Mouse (Mus musculus): ENCODE results near the gene Mrto4.

The Mrto4 gene

DNA sequence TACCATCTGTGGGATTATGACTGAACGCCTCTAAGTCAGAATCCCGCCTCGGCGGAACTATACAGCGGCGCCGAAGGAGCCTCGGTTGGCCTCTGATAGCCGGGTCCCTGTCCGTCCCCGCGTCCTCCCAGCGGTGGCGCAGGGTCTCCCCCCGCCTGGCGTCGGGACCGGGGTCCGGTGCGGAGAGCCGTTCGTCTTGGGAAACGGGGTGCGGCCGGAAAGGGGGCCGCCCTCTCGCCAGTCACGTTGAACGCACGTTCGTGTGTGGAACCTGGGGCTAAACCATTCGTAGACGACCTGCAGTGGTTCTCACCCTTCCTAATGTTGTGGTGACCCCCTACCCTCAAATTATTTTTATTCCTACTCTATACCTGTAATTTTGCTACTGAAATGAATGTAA, 14.2 kb downstream of the Mrto4 start:
- DNase-seq = no peak

DNA sequence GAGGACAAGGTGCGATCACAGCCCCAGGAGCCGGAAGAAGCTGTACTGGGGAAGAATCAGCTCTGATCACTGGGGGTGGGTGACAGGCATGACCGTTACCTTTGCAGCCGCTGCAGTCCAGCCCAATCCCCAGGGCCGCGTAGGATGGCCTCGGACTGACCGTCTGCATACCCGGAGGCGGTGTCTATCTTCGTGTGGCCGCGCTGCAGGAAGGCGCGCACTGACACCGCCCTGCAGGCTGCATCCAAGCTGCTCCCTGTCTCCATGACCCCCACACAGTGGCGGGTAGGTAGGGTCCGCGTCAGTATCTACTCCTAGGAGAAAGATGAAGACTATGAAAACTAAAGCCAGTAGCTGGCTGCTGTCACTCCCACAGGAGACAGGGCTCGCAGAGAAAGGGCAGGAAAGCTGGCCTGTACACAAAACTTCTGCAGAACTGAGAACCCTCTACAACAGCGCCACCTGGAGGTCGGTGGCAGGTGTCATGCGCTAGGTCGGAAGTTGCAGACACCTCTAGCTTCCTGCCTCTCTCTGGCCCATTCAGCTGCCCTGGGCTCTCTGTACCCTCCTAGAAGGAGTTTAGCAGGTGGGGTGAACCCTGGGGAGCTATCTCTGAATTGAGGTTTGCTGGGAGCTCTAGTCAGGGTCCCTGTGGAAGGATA, 15.4 kb downstream of the Mrto4 start:
- peak; percentile 84 for DNase-seq

DNA sequence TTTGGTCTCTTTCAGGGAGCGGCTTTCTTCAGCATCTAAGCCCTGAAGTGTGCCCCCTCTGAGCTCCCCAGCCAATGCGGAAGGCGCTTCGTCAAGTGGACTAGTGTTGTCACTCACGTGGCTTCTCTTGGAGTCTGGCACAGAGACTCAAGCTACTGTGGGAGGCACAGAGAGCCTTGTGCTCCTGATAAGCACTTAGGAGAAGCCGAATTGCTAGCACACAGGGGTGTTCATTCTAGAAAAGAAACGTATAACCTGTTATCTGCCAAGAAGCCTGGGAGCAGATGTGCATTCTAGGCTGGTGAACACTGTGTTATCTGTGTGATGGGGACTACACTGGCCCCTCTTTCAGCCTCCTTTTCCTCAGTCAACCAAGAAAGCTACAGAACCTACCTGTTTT, 16.9 kb downstream of the Mrto4 start:
- no peak for DNase-seq

- no peak for DNase-seq
Measured at GRCm38 (mm10) chr4:139334631-139335295, 17.6 kb downstream of the Mrto4 start.

DNA sequence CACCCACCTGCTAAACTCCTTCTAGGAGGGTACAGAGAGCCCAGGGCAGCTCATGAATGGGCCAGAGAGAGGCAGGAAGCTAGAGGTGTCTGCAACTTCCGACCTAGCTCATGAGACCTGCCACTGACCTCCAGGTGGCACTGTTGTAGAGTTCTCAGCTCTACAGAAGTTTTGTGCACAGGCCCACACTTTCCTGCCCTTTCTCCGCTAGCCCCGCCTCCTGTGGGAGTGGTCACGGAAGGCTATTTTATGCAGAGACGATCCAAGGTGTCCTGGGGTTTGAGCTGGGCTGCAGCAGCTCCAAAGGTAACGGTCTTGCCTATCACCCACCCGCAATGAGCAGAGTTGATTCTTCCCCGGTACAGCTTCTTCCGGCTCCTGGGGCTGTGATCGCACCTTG, 21.8 kb downstream of the Mrto4 start:
- peak; percentile 92 for DNase-seq

GRCm38 (mm10) chr4:139319740-139320139, 32.6 kb downstream of the Mrto4 start:
- no peak for DNase-seq

DNA sequence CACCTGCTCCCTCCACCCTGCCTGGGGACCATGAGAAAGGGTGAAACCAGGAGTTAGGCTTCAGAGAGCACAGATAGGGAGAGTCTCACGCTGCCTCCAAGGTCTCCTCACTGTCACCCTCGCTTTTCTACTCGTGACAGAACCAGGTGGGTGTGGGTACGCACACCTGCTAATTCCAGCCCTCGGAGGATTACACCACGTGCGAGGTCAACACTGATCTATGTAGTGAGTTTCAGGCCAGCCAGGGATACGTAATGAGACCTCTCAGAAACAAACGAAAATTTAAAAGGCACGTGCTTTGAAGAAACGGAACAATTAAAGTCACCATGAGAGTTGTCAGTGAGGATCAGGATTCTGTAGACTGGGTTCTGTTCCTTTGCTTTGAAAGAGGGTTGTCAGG, 33.9 kb downstream of the Mrto4 start:
- no peak for DNase-seq

- peak; percentile 64 for DNase-seq
Measured at GRCm38 (mm10) chr4:139312632-139313031, 39.7 kb downstream of the Mrto4 start.

- no peak for DNase-seq
Measured at GRCm38 (mm10) chr4:139311707-139312106, 40.7 kb downstream of the Mrto4 start.

GRCm38 (mm10) chr4:139310899-139311701, 41.3 kb downstream of the Mrto4 start:
- DNase-seq = no peak

- peak; percentile 98 for DNase-seq
Measured at GRCm38 (mm10) chr4:139310171-139310898, 42.0 kb downstream of the Mrto4 start, which contains the start of the genes Pqlc2 and Akr7a5. Pqlc2 (minus strand) TSS chr4:139310708. Akr7a5 (plus strand) TSS chr4:139310744.

- DNase-seq = no peak
Measured at GRCm38 (mm10) chr4:139309651-139310050, 42.7 kb downstream of the Mrto4 start.

DNA sequence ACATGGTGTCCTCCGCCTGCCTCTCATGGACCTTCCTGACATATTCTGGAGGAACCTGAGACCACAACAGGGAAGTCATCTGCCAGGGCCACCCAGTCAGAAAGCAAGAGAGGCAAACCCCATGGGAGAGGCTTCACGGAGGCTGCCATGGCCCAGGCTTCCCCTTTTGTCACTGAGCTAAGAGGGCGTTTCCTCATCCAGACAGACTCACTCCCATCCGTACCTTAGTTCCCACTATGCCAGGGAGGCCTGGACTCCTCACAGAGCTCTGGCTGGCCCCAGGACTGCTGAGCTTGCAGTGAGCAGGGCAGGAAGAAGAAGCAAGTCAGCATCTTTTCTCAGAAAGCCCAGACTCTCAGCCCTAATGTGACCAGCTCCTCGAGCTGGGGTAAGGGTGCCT, 44.5 kb downstream of the Mrto4 start:
- peak; percentile 59 for DNase-seq

GRCm38 (mm10) chr4:139305521-139305920, 46.9 kb downstream of the Mrto4 start:
- no peak for DNase-seq

GRCm38 (mm10) chr4:139302241-139302640, 50.1 kb downstream of the Mrto4 start:
- DNase-seq = no peak

DNA sequence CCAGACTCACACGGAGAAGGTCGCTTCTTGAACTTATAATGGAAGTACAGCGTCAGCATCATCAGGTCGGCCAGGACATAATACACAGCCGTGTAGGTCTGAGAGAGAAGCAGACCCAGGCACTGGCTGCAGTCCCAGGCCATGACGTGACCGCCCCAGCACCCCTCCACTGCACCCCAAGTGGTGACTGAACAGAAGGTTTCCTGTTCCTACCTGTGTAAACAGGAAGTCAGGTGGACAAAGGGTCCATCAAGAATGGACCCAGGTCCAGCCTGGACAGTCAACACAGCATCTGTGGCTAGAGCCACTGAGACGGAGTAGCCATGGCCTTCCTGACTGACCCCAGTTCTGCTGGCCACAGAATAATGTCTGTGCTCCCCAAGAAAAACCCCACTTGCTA, 50.6 kb downstream of the Mrto4 start:
- DNase-seq = no peak

DNA sequence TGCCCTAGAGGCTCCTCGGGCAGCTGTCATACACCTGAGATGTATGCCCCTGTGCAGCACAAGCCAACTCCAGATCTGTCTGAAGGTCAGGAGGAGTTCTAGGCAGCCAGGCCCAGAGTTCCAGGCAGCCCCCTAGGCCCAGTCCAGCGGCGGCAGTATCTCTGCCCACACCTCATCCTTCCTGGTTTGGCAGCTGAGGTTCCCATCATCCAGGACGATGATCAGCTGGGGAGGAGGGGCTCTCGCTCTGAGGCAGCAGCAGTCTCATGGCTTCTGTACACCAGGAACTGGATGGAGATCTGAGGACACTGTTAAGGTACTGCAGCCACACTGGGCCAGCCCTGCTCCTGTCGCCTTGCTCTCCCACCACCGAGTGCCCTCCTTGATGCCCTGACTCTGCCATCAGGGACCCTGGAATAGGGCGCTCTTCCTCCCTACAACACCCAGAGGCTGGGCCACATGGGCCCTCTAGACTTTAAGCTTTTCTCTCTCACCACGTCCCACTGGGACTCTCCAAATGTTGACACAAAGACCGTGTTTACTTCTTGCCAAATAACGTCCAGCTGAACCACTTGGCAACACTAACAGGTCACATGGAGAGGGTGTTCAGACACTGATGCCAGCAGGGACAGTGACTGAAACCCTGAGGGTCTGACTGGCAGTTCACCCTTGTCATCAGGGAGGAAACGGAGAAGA, 53.6 kb downstream of the Mrto4 start:
- DNase-seq = peak; percentile 67

- DNase-seq = peak; percentile 72
Measured at GRCm38 (mm10) chr4:139297566-139297965, 54.8 kb downstream of the Mrto4 start.

All from lung, postnatal 36 days (tissue).